Mouse (Mus musculus) adrenal gland, postnatal 25 days (tissue): Measurements from ENCODE around the gene Nyap1. TPM values are rescaled to one million over a fixed set of nuclear protein-coding genes. Genes with fewer than 3 reads are reported as not detected.
"Not testable (repeated sequence)": the region's sequence is repeated elsewhere in the genome, so short reads cannot be mapped to it uniquely, and the experiment has no call there.

Source experiments
- DNase-seq: peaks from one replicate; pipeline ENCODE4 v3.0.0; 2021; ENCODE audit warnings: mixed read lengths
- total RNA-seq: library from RNA; stranded (reverse); gene quantifications from 2 replicates; pipeline ENCODE4 v1.2.3, GENCODE M21; 2021

Nyap1 gene
- total RNA-seq, 1 experiment from 2014 or later: 5.6 TPM

- DNase-seq: no peak
Measured at GRCm38 (mm10) chr5:137768475-137768874, 27.1 kb upstream of the Nyap1 start.

GRCm38 (mm10) chr5:137766270-137766669 is 24.9 kb upstream of the Nyap1 start:
- no peak for DNase-seq

- DNase-seq: no peak
Measured at GRCm38 (mm10) chr5:137764609-137765340, 23.4 kb upstream of the Nyap1 start.

- peak; percentile 82 for DNase-seq
Measured at GRCm38 (mm10) chr5:137759971-137760412, 18.6 kb upstream of the Nyap1 start.

GRCm38 (mm10) chr5:137758921-137759534 is 17.6 kb upstream of the Nyap1 start:
- no peak for DNase-seq

GRCm38 (mm10) chr5:137757887-137758286 is 16.5 kb upstream of the Nyap1 start:
- no peak for DNase-seq

GRCm38 (mm10) chr5:137756882-137757661 is 15.7 kb upstream of the Nyap1 start:
- peak; percentile 83 for DNase-seq

- no peak for DNase-seq
Measured at GRCm38 (mm10) chr5:137756106-137756505, 14.7 kb upstream of the Nyap1 start.

GRCm38 (mm10) chr5:137755425-137755824 is 14.0 kb upstream of the Nyap1 start:
- DNase-seq: no peak

- DNase-seq: no peak
Measured at GRCm38 (mm10) chr5:137753111-137753832, 11.9 kb upstream of the Nyap1 start.

GRCm38 (mm10) chr5:137751988-137752387 is 10.6 kb upstream of the Nyap1 start:
- no peak for DNase-seq

- no peak for DNase-seq
Measured at GRCm38 (mm10) chr5:137751221-137751887, 9.9 kb upstream of the Nyap1 start.

- not testable (repeated sequence) for DNase-seq
Measured at GRCm38 (mm10) chr5:137750212-137750611, 8.8 kb upstream of the Nyap1 start.

GRCm38 (mm10) chr5:137749196-137749836 is 7.9 kb upstream of the Nyap1 start:
- no peak for DNase-seq

GRCm38 (mm10) chr5:137748130-137748770 is 6.8 kb upstream of the Nyap1 start:
- no peak for DNase-seq

GRCm38 (mm10) chr5:137747326-137747961 is 6.0 kb upstream of the Nyap1 start:
- DNase-seq: peak; percentile 52

- DNase-seq: peak; percentile 43
Measured at GRCm38 (mm10) chr5:137746851-137747325, 5.5 kb upstream of the Nyap1 start.

GRCm38 (mm10) chr5:137746282-137746850 is 5.0 kb upstream of the Nyap1 start:
- peak; percentile 78 for DNase-seq
